Mouse (Mus musculus): ENCODE results near the gene Arid1b.

GRCm38 (mm10) chr17:4995561-4996051 is 1.5 kb downstream of the Arid1b start:
- TF ChIP-seq EP300 (IDR thresholded peaks at IDR 0.05; ENCODE audit: insufficient read depth, low read depth, low read length) (no peak), CTCF (IDR thresholded peaks at IDR 0.05) (no peak)

Data from heart, adult 2 months (tissue).